Mouse (Mus musculus): ENCODE data around the gene Ube2k.

- TF ChIP-seq CTCF (IDR thresholded peaks at IDR 0.05) (no peak), EP300 (IDR thresholded peaks at IDR 0.05) (no peak)
Observed at GRCm38 (mm10) chr5:65513506-65513905, 23.5 kb upstream of the Ube2k start.
